Mouse (Mus musculus) liver, postnatal 0 days (tissue): ENCODE results near the gene A730009L09Rik.

Experiments used
- CTCF ChIP-seq: sonication (generic); IDR thresholded peaks from 2 replicates; pipeline ENCODE4 v1.5.1; 2016; ENCODE audit warnings: antibody characterized with exemption, low read depth
- EP300 ChIP-seq: IDR thresholded peaks from 2 replicates; pipeline ENCODE4 v1.6.1; 2016; ENCODE audit warnings: antibody characterized with exemption, low read depth, mild to moderate bottlenecking

- TF ChIP-seq CTCF (no peak), EP300 (no peak)
Measured at GRCm38 (mm10) chr16:84494818-84495217, 20.1 kb upstream of the A730009L09Rik start.
